Mouse (Mus musculus) stomach, postnatal 0 days (tissue): ENCODE data around the gene Apba2. TPM values are rescaled to one million over a fixed set of nuclear protein-coding genes. Genes with fewer than 3 reads are reported as not detected.

ENCODE experiments used
- ATAC-seq: fragments of 200-750 bp; cut with Nextera tagmentation; 2 replicates; pipeline ENCODE4 v1.8.0; 2017; ENCODE audit not compliant: low FRiP score, low TSS enrichment
- DNase-seq: peaks from one replicate; pipeline ENCODE4 v3.0.0-alpha.2; 2016; ENCODE audit warnings: low spot score
- H3K27ac ChIP-seq: fragments of 300-500 bp; sonication (generic); replicated peaks from 2 replicates; pipeline ENCODE4 v1.5.1; 2014; ENCODE audit warnings: mild to moderate bottlenecking, control low read depth
- H3K27me3 ChIP-seq: fragments of 300-500 bp; sonication (generic); 2 replicates; pipeline ENCODE4 v1.6.1; 2014; ENCODE audit warnings: low read length; ENCODE audit not compliant: control insufficient read depth, insufficient read depth
- H3K36me3 ChIP-seq: fragments of 300-500 bp; sonication (generic); 2 replicates; pipeline ENCODE4 v1.6.1; 2014; ENCODE audit warnings: low read length, mixed read lengths; ENCODE audit not compliant: control insufficient read depth, insufficient read depth
- H3K4me1 ChIP-seq: fragments of 300-500 bp; sonication (generic); replicated peaks from 2 replicates; pipeline ENCODE4 v1.6.1; 2014; ENCODE audit warnings: antibody characterized with exemption; ENCODE audit not compliant: control insufficient read depth, insufficient read depth
- H3K4me2 ChIP-seq: fragments of 300-500 bp; sonication (generic); replicated peaks from 2 replicates; pipeline ENCODE4 v1.6.1; 2014; ENCODE audit warnings: low read depth, mild to moderate bottlenecking, control low read depth, moderate library complexity
- H3K4me3 ChIP-seq: fragments of 300-500 bp; sonication (generic); 2 replicates; pipeline ENCODE4 v1.5.1; 2014; ENCODE audit warnings: low read depth, low read length, control low read depth
- H3K9ac ChIP-seq: fragments of 300-500 bp; sonication (generic); 2 replicates; pipeline ENCODE4 v1.6.1; 2014; ENCODE audit warnings: mild to moderate bottlenecking, low read length, control low read depth, mixed read lengths
- H3K9me3 ChIP-seq: fragments of 300-500 bp; sonication (generic); 2 replicates; pipeline ENCODE4 v1.6.1; 2016; ENCODE audit warnings: low read length; ENCODE audit not compliant: control insufficient read depth
- CTCF ChIP-seq: IDR thresholded peaks from 2 replicates; pipeline ENCODE4 v1.5.1; 2016; ENCODE audit warnings: antibody characterized with exemption, low read depth, mild to moderate bottlenecking, moderate library complexity
- EP300 ChIP-seq: optimal IDR thresholded peaks from 2 replicates; pipeline ENCODE3; 2016; ENCODE audit warnings: antibody characterized with exemption
- WGBS: fragments of 180-500 bp; shearing (Covaris S2); extraction: QIAGEN DNeasy Blood & Tissue Kit; methylation state at CpG from one replicate; pipeline ENCODE4 v1.1.7; 2014; 5-methylcytosine and 5-hydroxymethylcytosine counted together
- polyA plus RNA-seq: library from polyadenylated mRNA; unstranded; fragments of >200 nt; fragmentation: Nextera tagmentation; extraction: Ambion mirVana; gene quantifications from 2 replicates; pipeline ENCODE4 v1.2.1, GENCODE M21; 2015

Gene Apba2
- polyA plus RNA-seq, 1 experiment from 2014 or later = 2.6 TPM

DNA sequence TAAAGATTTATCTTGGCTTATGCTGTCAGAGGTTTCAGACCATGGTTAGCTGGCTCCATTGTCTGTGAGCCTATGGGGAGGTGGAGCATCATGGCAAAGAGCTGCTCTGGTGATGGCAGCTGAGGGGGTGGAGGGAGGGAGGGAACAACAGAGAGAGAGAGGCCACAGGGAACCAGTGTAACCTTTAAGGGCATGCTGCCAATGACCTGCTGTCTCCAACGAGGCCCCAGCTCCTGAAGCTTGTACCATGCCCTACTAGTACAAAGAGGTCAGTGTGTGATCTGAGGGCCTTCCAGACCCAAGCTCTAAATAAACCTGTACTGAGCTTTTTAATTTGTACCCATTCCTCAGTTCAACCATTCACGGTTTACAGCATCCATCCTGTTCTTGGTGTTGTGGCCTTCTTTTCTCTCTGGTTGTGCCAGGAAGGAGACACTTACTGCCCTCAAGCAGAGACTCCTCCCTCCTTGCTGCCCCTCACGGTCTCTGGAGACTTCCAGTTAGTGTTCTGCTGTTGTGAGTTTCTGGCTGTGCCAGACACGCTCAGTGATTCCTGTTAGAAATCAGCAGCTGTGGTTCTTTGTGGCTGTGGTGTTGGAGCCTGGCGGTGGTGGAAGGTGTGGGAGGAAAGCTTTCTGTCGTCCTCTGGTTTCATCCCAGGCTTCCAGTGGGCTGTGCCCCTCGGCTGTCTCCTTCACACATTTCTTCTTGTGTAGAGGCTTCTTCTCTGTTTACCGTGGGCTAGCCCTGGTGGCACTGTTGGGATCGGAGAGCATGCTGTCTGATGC is 60.4 kb downstream of the Apba2 start:
- H3K4me3 ChIP-seq = no peak overlapping the region
- TF ChIP-seq CTCF (no peak), EP300 (no peak)
- H3K36me3 ChIP-seq = no peaks in the 10 kb centered on the region
- DNase-seq (no peak), ATAC-seq (no peak)
- H3K4me2 ChIP-seq = no peak overlapping the region
- H3K4me1 ChIP-seq = no peaks in the 10 kb centered on the region
- no peak overlapping the region for H3K9ac ChIP-seq
- 64% methylated on average over 9 of the region's 9 CpGs for WGBS
- no peak overlapping the region for H3K27ac ChIP-seq
- H3K9me3 ChIP-seq = no peaks in the 10 kb centered on the region
- H3K27me3 ChIP-seq = no peaks in the 10 kb centered on the region

- DNase-seq (no peak), ATAC-seq (no peak)
- no peak overlapping the region for H3K9ac ChIP-seq
- H3K4me2 ChIP-seq = no peak overlapping the region
- H3K9me3 ChIP-seq = no peaks in the 10 kb centered on the region
- no peak overlapping the region for H3K27ac ChIP-seq
- TF ChIP-seq EP300 (no peak), CTCF (no peak)
- H3K4me3 ChIP-seq = no peak overlapping the region
- H3K27me3 ChIP-seq = no peaks in the 10 kb centered on the region
- 69% methylated on average over 7 of the region's 7 CpGs for WGBS
- H3K4me1 ChIP-seq = no peaks in the 10 kb centered on the region
- H3K36me3 ChIP-seq = no peaks in the 10 kb centered on the region
These were observed 63.5 kb downstream of the Apba2 start for GRCm38 (mm10) chr7:64564891-64565571.

- DNase-seq (no peak), ATAC-seq (no peak)
- TF ChIP-seq EP300 = no peak
- no peak for TF ChIP-seq CTCF
- H3K4me3 ChIP-seq = no peak overlapping the region
- H3K27ac ChIP-seq = no peak overlapping the region
- H3K9ac ChIP-seq = no peak overlapping the region
- no peaks in the 10 kb centered on the region for H3K36me3 ChIP-seq
- no peak overlapping the region for H3K4me2 ChIP-seq
- no peaks in the 10 kb centered on the region for H3K9me3 ChIP-seq
- H3K27me3 ChIP-seq = no peaks in the 10 kb centered on the region
- 81% methylated on average over 10 of the region's 10 CpGs for WGBS
- no peaks in the 10 kb centered on the region for H3K4me1 ChIP-seq
These were observed 65.1 kb downstream of the Apba2 start for GRCm38 (mm10) chr7:64566371-64567243.

DNA sequence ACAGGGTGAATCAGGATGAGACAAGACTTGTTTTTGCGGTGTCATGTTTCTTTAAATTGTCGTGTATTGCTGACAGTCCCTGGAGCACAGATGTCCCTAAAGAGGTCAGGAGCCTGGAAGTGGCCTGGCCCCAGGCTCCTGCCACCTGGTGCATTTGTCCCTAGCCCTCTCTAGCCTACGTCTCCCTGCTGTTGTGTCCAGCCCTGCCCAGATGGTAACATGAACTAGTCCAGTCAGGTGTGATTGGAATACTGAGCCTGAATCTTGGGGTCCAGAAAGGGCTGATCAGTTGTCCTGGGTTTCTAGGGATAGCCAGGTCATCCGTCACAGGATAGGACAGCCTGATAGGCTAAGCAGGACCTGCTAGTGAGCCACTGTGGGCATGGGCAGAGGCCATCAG is 67.2 kb downstream of the Apba2 start:
- Histone ChIP-seq H3K9me3 (no peaks in the 10 kb centered on the region), H3K4me2 (no peak overlapping the region), H3K4me3 (no peak overlapping the region), H3K9ac (no peak overlapping the region), H3K4me1 (no peaks in the 10 kb centered on the region), H3K36me3 (no peaks in the 10 kb centered on the region), H3K27me3 (no peaks in the 10 kb centered on the region), H3K27ac (no peak overlapping the region)
- no peak for DNase-seq
- 70% methylated on average over 4 of the region's 4 CpGs for WGBS
- no peak for TF ChIP-seq EP300
- TF ChIP-seq CTCF = no peak
- ATAC-seq = no peak

GRCm38 (mm10) chr7:64569676-64570075 is 68.2 kb downstream of the Apba2 start:
- 37% methylated on average over 7 of the region's 7 CpGs for WGBS
- Histone ChIP-seq H3K9me3 (no peaks in the 10 kb centered on the region), H3K27me3 (no peaks in the 10 kb centered on the region), H3K36me3 (no peaks in the 10 kb centered on the region), H3K9ac (no peak overlapping the region), H3K27ac (no peak overlapping the region), H3K4me3 (no peak overlapping the region), H3K4me2 (no peak overlapping the region), H3K4me1 (no peaks in the 10 kb centered on the region)
- ATAC-seq (no peak), DNase-seq (no peak)
- no peak for TF ChIP-seq EP300
- no peak for TF ChIP-seq CTCF
